In genomic region chr15:27604558-27604957, GRCm38 (mm10) we compare ENCODE assay signal across 26 mouse cellular contexts. TPM values are rescaled to one million over a fixed set of nuclear protein-coding genes. Genes with fewer than 3 reads are reported as not detected.
DNase-seq lines count a peak whose midpoint lies in the region; ATAC-seq and TF ChIP-seq lines count a peak whose summit lies in the region.
"Had no signal": no experiment of that assay in that cellular context is flagged by ENCODE, and none has a peak within 500 bp of the region (broad histone marks: within the 10 kb centered on the region; RNA-seq: fewer than 3 reads in every experiment).

No protein-coding gene starts in this region.

- H3K4me1 ChIP-seq in intestine, embryonic 16.5 days (ENCODE audit: control insufficient read depth, insufficient read depth, low read length): 0 out of 2 replicates have a peak, but pooled peaks cover 2% of the 10 kb centered on the region
- H3K4me1 ChIP-seq in intestine, postnatal 0 days (replicated peaks; ENCODE audit: control insufficient read depth, insufficient read depth, low read length): no peaks in the 10 kb centered on the region
- H3K4me1 ChIP-seq in liver, embryonic 14.5 days (replicated peaks; ENCODE audit: control insufficient read depth in 2 of 2, insufficient read depth in 2 of 2, low read length in 1 of 2): 0 out of 4 replicates have a peak, but pooled peaks cover 0 to 2% of the 10 kb centered on the region in 2 experiments
- H3K4me1 ChIP-seq in liver, embryonic 12.5 days: no peaks in the 10 kb centered on the region
- H3K4me1 ChIP-seq in liver, embryonic 16.5 days (ENCODE audit: control insufficient read depth, low read depth, low read length): peaks cover 3% of the 10 kb centered on the region
- no peaks in the 10 kb centered on the region for H3K4me1 ChIP-seq in midbrain, embryonic 14.5 days (ENCODE audit: control insufficient read depth, insufficient read depth, low read length)
- H3K4me1 ChIP-seq: embryonic facial prominence, embryonic 13.5 days; embryonic facial prominence, embryonic 15.5 days; forebrain, embryonic 10.5 days; forebrain, embryonic 12.5 days had no signal

- no peak overlapping the region for H3K4me2 ChIP-seq in intestine, embryonic 16.5 days (ENCODE audit: low read depth, low read length)
- no peak overlapping the region for H3K4me2 ChIP-seq in intestine, postnatal 0 days (replicated peaks; ENCODE audit: low read depth)
- H3K4me2 ChIP-seq in liver, embryonic 14.5 days (ENCODE audit: low read depth): no peak overlapping the region
- H3K4me2 ChIP-seq in liver, embryonic 12.5 days: no peak overlapping the region
- no peak overlapping the region for H3K4me2 ChIP-seq in liver, embryonic 16.5 days (ENCODE audit: low read depth, low read length)
- no peak overlapping the region for H3K4me2 ChIP-seq in midbrain, embryonic 14.5 days (ENCODE audit: low read length)
- H3K4me2 ChIP-seq: embryonic facial prominence, embryonic 13.5 days; embryonic facial prominence, embryonic 15.5 days; forebrain, embryonic 12.5 days had no signal

- H3K4me3 ChIP-seq in intestine, embryonic 16.5 days (ENCODE audit: low read length): no peak overlapping the region
- no peak overlapping the region for H3K4me3 ChIP-seq in intestine, postnatal 0 days (ENCODE audit: low read depth, low read length)
- no peak overlapping the region for H3K4me3 ChIP-seq in liver, embryonic 14.5 days (ENCODE audit: insufficient read depth in 1 of 2, low read depth in 2 of 2, low read length in 2 of 2)
- H3K4me3 ChIP-seq in liver, embryonic 12.5 days: no peak overlapping the region
- H3K4me3 ChIP-seq in liver, embryonic 16.5 days (ENCODE audit: low read depth, low read length): no peak overlapping the region
- no peak overlapping the region for H3K4me3 ChIP-seq in midbrain, embryonic 14.5 days (replicated peaks; ENCODE audit: low read depth, low read length)
- H3K4me3 ChIP-seq: embryonic facial prominence, embryonic 13.5 days; embryonic facial prominence, embryonic 15.5 days; erythroblast, embryonic 14.5 days; forebrain, embryonic 10.5 days; forebrain, embryonic 12.5 days had no signal

- no peaks in the 10 kb centered on the region for H3K9me3 ChIP-seq in intestine, embryonic 16.5 days (ENCODE audit: control insufficient read depth, low read length)
- H3K9me3 ChIP-seq in intestine, postnatal 0 days (ENCODE audit: control insufficient read depth): no peaks in the 10 kb centered on the region
- H3K9me3 ChIP-seq in liver, embryonic 14.5 days (ENCODE audit: control insufficient read depth, low read length): no peaks in the 10 kb centered on the region
- no peaks in the 10 kb centered on the region for H3K9me3 ChIP-seq in liver, embryonic 12.5 days (replicated peaks)
- no peaks in the 10 kb centered on the region for H3K9me3 ChIP-seq in liver, embryonic 16.5 days (replicated peaks; ENCODE audit: control insufficient read depth, low read length)
- no peaks in the 10 kb centered on the region for H3K9me3 ChIP-seq in midbrain, embryonic 14.5 days (ENCODE audit: control insufficient read depth, low read length)
- H3K9me3 ChIP-seq: embryonic facial prominence, embryonic 13.5 days; embryonic facial prominence, embryonic 15.5 days; forebrain, embryonic 10.5 days; forebrain, embryonic 12.5 days; G1E had no signal

- DNase-seq in liver, embryonic 14.5 days (ENCODE audit: low read depth in 3 of 3, low spot score in 3 of 3): no peak
- no peak for DNase-seq in midbrain, embryonic 14.5 days
- DNase-seq: adrenal gland, adult 8-10 months; adrenal gland, postnatal 14 days; adrenal gland, postnatal 36 days; B cell, adult 2 months; cerebellum, adult 18-20 months; cerebellum, adult 8-10 months; cerebellum, adult 9-11 months; cerebellum, postnatal 14 days; cerebellum, postnatal 36 days; embryo, embryonic 11 days had no signal

- no peak for TF ChIP-seq EP300 in liver, embryonic 14.5 days (IDR thresholded peaks at IDR 0.05; ENCODE audit: low read depth)

- H3K9ac ChIP-seq in intestine, embryonic 16.5 days (ENCODE audit: low read depth, low read length): no peak overlapping the region
- no peak overlapping the region for H3K9ac ChIP-seq in intestine, postnatal 0 days (ENCODE audit: low read depth, low read length)
- H3K9ac ChIP-seq in liver, embryonic 14.5 days (replicated peaks): no peak overlapping the region
- no peak overlapping the region for H3K9ac ChIP-seq in liver, embryonic 12.5 days
- H3K9ac ChIP-seq in liver, embryonic 16.5 days (ENCODE audit: low read depth, low read length): no peak overlapping the region
- H3K9ac ChIP-seq in midbrain, embryonic 14.5 days (replicated peaks; ENCODE audit: low read length): no peak overlapping the region
- H3K9ac ChIP-seq: embryonic facial prominence, embryonic 13.5 days; embryonic facial prominence, embryonic 15.5 days; forebrain, embryonic 12.5 days had no signal

- 0 out of 2 replicates have a peak, but pooled peaks have one; percentile 28 for ATAC-seq in intestine, embryonic 16.5 days
- no peak for ATAC-seq in intestine, postnatal 0 days
- peak; percentile 13; the same call in 1 of the 2 replicates for ATAC-seq in liver, embryonic 14.5 days (ENCODE audit: insufficient read depth)
- no peak for ATAC-seq in liver, embryonic 12.5 days
- ATAC-seq in liver, embryonic 16.5 days (ENCODE audit: low read depth): peak; percentile 76
- ATAC-seq in midbrain, embryonic 14.5 days (ENCODE audit: low FRiP score, low TSS enrichment): no peak
- ATAC-seq: forebrain, embryonic 14.5 days; forebrain, embryonic 16.5 days; Patski had no signal

- WGBS in intestine, embryonic 16.5 days: 83% methylated on average over 3 of the region's 3 CpGs
- 63% methylated on average over 3 of the region's 3 CpGs for WGBS in intestine, postnatal 0 days
- WGBS in liver, embryonic 14.5 days (ENCODE audit: insufficient replicate concordance): 74% methylated on average over 3 of the region's 3 CpGs
- 75% methylated on average over 3 of the region's 3 CpGs for whole genome bisulfite sequencing in liver, embryonic 12.5 days (ENCODE audit: insufficient replicate concordance)
- 68% methylated on average over 3 of the region's 3 CpGs for WGBS in liver, embryonic 16.5 days (ENCODE audit: insufficient replicate concordance)
- 91% methylated on average over 3 of the region's 3 CpGs for WGBS in midbrain, embryonic 14.5 days

- H3K27ac ChIP-seq in intestine, embryonic 16.5 days (ENCODE audit: low read length): no peak overlapping the region
- H3K27ac ChIP-seq in intestine, postnatal 0 days (ENCODE audit: low read depth, low read length): no peak overlapping the region
- no peak overlapping the region for H3K27ac ChIP-seq in liver, embryonic 14.5 days
- H3K27ac ChIP-seq in liver, embryonic 12.5 days: no peak overlapping the region
- H3K27ac ChIP-seq in liver, embryonic 16.5 days (ENCODE audit: low read length): peak overlapping the region; percentile 65
- H3K27ac ChIP-seq in midbrain, embryonic 14.5 days (replicated peaks; ENCODE audit: low read depth, low read length): no peak overlapping the region
- H3K27ac ChIP-seq: embryonic facial prominence, embryonic 13.5 days; embryonic facial prominence, embryonic 15.5 days; forebrain, embryonic 10.5 days; forebrain, embryonic 12.5 days had no signal

- peaks cover 10% of the 10 kb centered on the region for H3K36me3 ChIP-seq in intestine, embryonic 16.5 days (ENCODE audit: control insufficient read depth, insufficient read depth, low read length)
- peaks cover 57% of the 10 kb centered on the region for H3K36me3 ChIP-seq in intestine, postnatal 0 days (ENCODE audit: control insufficient read depth, insufficient read depth)
- peaks cover 13% of the 10 kb centered on the region for H3K36me3 ChIP-seq in liver, embryonic 14.5 days (replicated peaks; ENCODE audit: control insufficient read depth, insufficient read depth, low read depth)
- H3K36me3 ChIP-seq in liver, embryonic 12.5 days: peaks cover 86% of the 10 kb centered on the region
- peaks cover 7% of the 10 kb centered on the region for H3K36me3 ChIP-seq in liver, embryonic 16.5 days (ENCODE audit: control insufficient read depth, insufficient read depth)
- H3K36me3 ChIP-seq in midbrain, embryonic 14.5 days (ENCODE audit: control insufficient read depth, insufficient read depth, low read length): peaks cover 24% of the 10 kb centered on the region

- H3K27me3 ChIP-seq in intestine, embryonic 16.5 days (replicated peaks; ENCODE audit: control insufficient read depth, insufficient read depth, low read length): no peaks in the 10 kb centered on the region
- no peaks in the 10 kb centered on the region for H3K27me3 ChIP-seq in intestine, postnatal 0 days (replicated peaks; ENCODE audit: control insufficient read depth, insufficient read depth, low read length)
- no peaks in the 10 kb centered on the region for H3K27me3 ChIP-seq in liver, embryonic 14.5 days (ENCODE audit: control insufficient read depth, insufficient read depth, low read length)
- no peaks in the 10 kb centered on the region for H3K27me3 ChIP-seq in liver, embryonic 12.5 days (replicated peaks)
- H3K27me3 ChIP-seq in liver, embryonic 16.5 days (ENCODE audit: control insufficient read depth, insufficient read depth, low read depth, low read length): no peaks in the 10 kb centered on the region
- H3K27me3 ChIP-seq in midbrain, embryonic 14.5 days (ENCODE audit: control insufficient read depth, insufficient read depth, low read length): no peaks in the 10 kb centered on the region
- H3K27me3 ChIP-seq: CH12.LX; embryonic facial prominence, embryonic 13.5 days; embryonic facial prominence, embryonic 15.5 days; forebrain, embryonic 12.5 days; Patski had no signal

- no peak for TF ChIP-seq CTCF in intestine, postnatal 0 days (IDR thresholded peaks at IDR 0.05; ENCODE audit: low read depth)
- TF ChIP-seq CTCF in liver, embryonic 14.5 days (IDR thresholded peaks at IDR 0.05; ENCODE audit: low read depth): no peak

RNA-seq across cellular contexts. Expression of gene Otulin, which starts 25.9 kb away (rescaled TPM):
- 4.7 and 17.1 TPM in 2 replicates for polyA plus RNA-seq in intestine, embryonic 16.5 days (2015; fragmentation: Nextera tagmentation; extraction: Ambion mirVana)
- polyA plus RNA-seq in intestine, postnatal 0 days (2015; fragmentation: Nextera tagmentation; extraction: Ambion mirVana): 29.9 and 30.8 TPM in 2 replicates
- polyA plus RNA-seq in liver, embryonic 14.5 days (2012; rRNA removed): 11.4 and 14.6 TPM in 2 replicates
- polyA plus RNA-seq in liver, embryonic 14.5 days (2014; fragmentation: Nextera tagmentation; extraction: Ambion mirVana): 24.1 and 24.2 TPM in 2 replicates
- polyA plus RNA-seq in liver, embryonic 12.5 days (2016; fragmentation: Nextera tagmentation; extraction: Ambion mirVana): 33.1 and 35.0 TPM in 2 replicates
- polyA plus RNA-seq in liver, embryonic 16.5 days (2015; fragmentation: Nextera tagmentation; extraction: Ambion mirVana): 7.8 and 12.3 TPM in 2 replicates
- 29.7 and 30.1 TPM in 2 replicates for polyA plus RNA-seq in midbrain, embryonic 14.5 days (2014; fragmentation: Nextera tagmentation; extraction: Ambion mirVana)

Comparison
In these comparisons a context has a peak if more than half of its experiments do, and no peak if none do; other contexts are left out.
1. ATAC-seq: peak in intestine, embryonic 16.5 days (single experiment), liver, embryonic 14.5 days (single experiment) and liver, embryonic 16.5 days (single experiment); none in intestine, postnatal 0 days (single experiment), liver, embryonic 12.5 days (single experiment) and midbrain, embryonic 14.5 days (single experiment).